Mouse (Mus musculus): Measurements from ENCODE around the gene Flvcr1. TPM values are rescaled to one million over a fixed set of nuclear protein-coding genes. Genes with fewer than 3 reads are reported as not detected.

Gene Flvcr1
- 2.6 and 3.0 TPM in 2 replicates for polyA plus RNA-seq (2015; fragmentation: Nextera tagmentation; extraction: Ambion mirVana)

GRCm38 (mm10) chr1:191026021-191026713 lies at the start of gene Flvcr1:
Gene Flvcr1, minus strand, starts transcription at chr1:191026158.
- under 1% methylated on average over 49 of the region's 50 CpGs for WGBS (ENCODE audit: insufficient replicate concordance)
- Histone ChIP-seq H3K9ac (replicated peaks) (peak within 1 kb of the TSS; percentile 84), H3K4me2 (ENCODE audit: low read depth, low read length) (peak within 1 kb of the TSS; percentile 100), H3K9me3 (ENCODE audit: low read length) (no peaks in the 10 kb centered on the region), H3K4me3 (ENCODE audit: low read depth, low read length) (peak within 1 kb of the TSS; percentile 76), H3K4me1 (ENCODE audit: insufficient read depth) (peaks cover 14% of the 10 kb centered on the region), H3K27me3 (ENCODE audit: insufficient read depth, low read length) (no peaks in the 10 kb centered on the region), H3K36me3 (replicated peaks; ENCODE audit: insufficient read depth, low read length) (0 out of 2 replicates have a peak, but pooled peaks cover 2% of the 10 kb centered on the region), H3K27ac (ENCODE audit: low read depth) (peak within 1 kb of the TSS; percentile 77)
- TF ChIP-seq EP300 (IDR thresholded peaks at IDR 0.05; ENCODE audit: low read depth), result no peak
- peak; percentile 44 for TF ChIP-seq CTCF (IDR thresholded peaks at IDR 0.05; ENCODE audit: low read depth)
- ATAC-seq, result peak; percentile 99
- peak; percentile 98 for DNase-seq

DNA sequence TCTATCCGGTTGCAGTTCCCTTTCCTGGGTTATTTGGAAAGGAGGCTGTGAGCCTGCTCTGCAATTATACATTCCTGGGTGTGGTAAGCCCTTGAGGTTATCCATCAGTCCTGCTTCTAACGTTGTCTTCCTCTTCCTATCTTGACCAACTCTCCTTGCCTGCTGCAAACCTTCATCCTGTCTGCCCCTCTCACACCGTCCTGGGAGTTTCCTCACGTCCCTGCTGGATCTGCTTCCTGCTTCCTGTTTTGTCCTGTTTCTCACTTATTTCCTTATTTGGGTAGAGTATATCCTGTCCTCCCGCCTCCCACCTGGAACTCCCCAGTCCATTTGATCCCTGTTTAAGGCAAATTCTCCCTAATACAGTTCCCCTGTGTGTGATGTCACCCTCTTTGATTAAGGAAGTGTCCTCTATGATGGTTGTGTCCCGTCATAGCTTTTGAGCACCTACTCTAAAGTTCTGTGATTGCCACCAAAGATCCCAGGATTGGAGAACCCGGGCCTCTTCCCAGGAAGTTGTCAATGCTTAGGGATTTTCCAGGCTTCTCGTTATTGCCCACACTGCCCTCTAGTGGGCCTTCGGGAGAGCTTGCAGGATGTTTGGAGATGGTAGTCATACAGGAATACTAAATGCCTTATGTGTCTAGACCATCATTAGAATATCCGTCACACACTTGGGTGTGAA lies 49.4 kb upstream of the Flvcr1 start:
- DNase-seq, result peak; percentile 41
- Histone ChIP-seq H3K9me3 (ENCODE audit: low read length) (no peaks in the 10 kb centered on the region), H3K4me1 (ENCODE audit: insufficient read depth) (peaks cover 13% of the 10 kb centered on the region), H3K27me3 (ENCODE audit: insufficient read depth, low read length) (no peaks in the 10 kb centered on the region), H3K4me3 (ENCODE audit: low read depth, low read length) (no peak overlapping the region), H3K36me3 (replicated peaks; ENCODE audit: insufficient read depth, low read length) (peaks cover 49% of the 10 kb centered on the region), H3K27ac (ENCODE audit: low read depth) (peak overlapping the region; percentile 59), H3K4me2 (ENCODE audit: low read depth, low read length) (0 out of 2 replicates have a peak overlapping the region, but pooled peaks have one; percentile 22), H3K9ac (replicated peaks) (no peak overlapping the region)
- peak; percentile 78 for TF ChIP-seq CTCF (IDR thresholded peaks at IDR 0.05; ENCODE audit: low read depth)
- no peak for TF ChIP-seq EP300 (IDR thresholded peaks at IDR 0.05; ENCODE audit: low read depth)
- peak; percentile 33 for ATAC-seq
- 55% methylated on average over 10 of the region's 10 CpGs for WGBS (ENCODE audit: insufficient replicate concordance)

GRCm38 (mm10) chr1:191073486-191073885 lies 47.5 kb upstream of the Flvcr1 start:
- Histone ChIP-seq H3K9ac (replicated peaks) (no peak overlapping the region), H3K9me3 (ENCODE audit: low read length) (no peaks in the 10 kb centered on the region), H3K36me3 (replicated peaks; ENCODE audit: insufficient read depth, low read length) (peaks cover 56% of the 10 kb centered on the region), H3K27ac (ENCODE audit: low read depth) (peak overlapping the region; percentile 74), H3K4me3 (ENCODE audit: low read depth, low read length) (no peak overlapping the region), H3K4me1 (ENCODE audit: insufficient read depth) (peaks cover 13% of the 10 kb centered on the region), H3K27me3 (ENCODE audit: insufficient read depth, low read length) (no peaks in the 10 kb centered on the region), H3K4me2 (ENCODE audit: low read depth, low read length) (no peak overlapping the region)
- DNase-seq, result no peak
- TF ChIP-seq CTCF (IDR thresholded peaks at IDR 0.05; ENCODE audit: low read depth), result no peak
- no peak for TF ChIP-seq EP300 (IDR thresholded peaks at IDR 0.05; ENCODE audit: low read depth)
- no peak; the same call in 1 of the 2 replicates for ATAC-seq
- WGBS (ENCODE audit: insufficient replicate concordance), result 68% methylated on average over 4 of the region's 4 CpGs

DNA sequence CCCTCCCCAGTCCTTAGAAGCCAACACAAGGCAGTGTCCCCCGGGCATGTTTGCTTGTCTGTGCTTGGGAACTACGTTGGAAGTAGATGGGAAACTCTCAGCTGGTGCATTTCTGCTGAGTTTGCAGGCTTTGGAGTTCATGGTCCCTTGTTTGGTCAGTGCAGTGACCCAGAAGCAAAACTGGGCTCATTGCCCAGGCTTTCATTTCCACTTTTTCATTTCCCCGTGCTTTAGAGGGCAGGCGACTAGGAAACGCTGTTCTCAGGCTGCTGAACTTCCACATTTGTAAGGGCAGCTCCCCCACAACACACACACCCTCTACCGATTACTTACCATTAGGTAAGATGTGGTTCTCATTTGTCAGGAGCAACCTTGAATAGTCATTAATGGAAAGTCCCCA lies 47.0 kb upstream of the Flvcr1 start:
- no peak for TF ChIP-seq EP300 (IDR thresholded peaks at IDR 0.05; ENCODE audit: low read depth)
- TF ChIP-seq CTCF (IDR thresholded peaks at IDR 0.05; ENCODE audit: low read depth), result 0 out of 2 replicates have a peak, but pooled peaks have one; percentile 1
- Histone ChIP-seq H3K27me3 (ENCODE audit: insufficient read depth, low read length) (no peaks in the 10 kb centered on the region), H3K9me3 (ENCODE audit: low read length) (no peaks in the 10 kb centered on the region), H3K27ac (ENCODE audit: low read depth) (peak overlapping the region; percentile 74), H3K4me2 (ENCODE audit: low read depth, low read length) (no peak overlapping the region), H3K4me1 (ENCODE audit: insufficient read depth) (peaks cover 13% of the 10 kb centered on the region), H3K9ac (replicated peaks) (no peak overlapping the region), H3K36me3 (replicated peaks; ENCODE audit: insufficient read depth, low read length) (peaks cover 58% of the 10 kb centered on the region), H3K4me3 (ENCODE audit: low read depth, low read length) (no peak overlapping the region)
- ATAC-seq, result peak; percentile 67
- peak; percentile 68 for DNase-seq
- 40% methylated on average over 6 of the region's 6 CpGs for WGBS (ENCODE audit: insufficient replicate concordance)

GRCm38 (mm10) chr1:191072329-191072913 lies 46.5 kb upstream of the Flvcr1 start:
- TF ChIP-seq CTCF (IDR thresholded peaks at IDR 0.05; ENCODE audit: low read depth) (no peak), EP300 (IDR thresholded peaks at IDR 0.05; ENCODE audit: low read depth) (no peak)
- Histone ChIP-seq H3K4me2 (ENCODE audit: low read depth, low read length) (no peak overlapping the region), H3K9ac (replicated peaks) (no peak overlapping the region), H3K27ac (ENCODE audit: low read depth) (peak overlapping the region; percentile 74), H3K4me1 (ENCODE audit: insufficient read depth) (peaks cover 13% of the 10 kb centered on the region), H3K4me3 (ENCODE audit: low read depth, low read length) (no peak overlapping the region), H3K36me3 (replicated peaks; ENCODE audit: insufficient read depth, low read length) (peaks cover 60% of the 10 kb centered on the region), H3K9me3 (ENCODE audit: low read length) (no peaks in the 10 kb centered on the region), H3K27me3 (ENCODE audit: insufficient read depth, low read length) (no peaks in the 10 kb centered on the region)
- no peak for DNase-seq
- 83% methylated on average over 16 of the region's 16 CpGs for WGBS (ENCODE audit: insufficient replicate concordance)
- peak; percentile 14; the same call in 1 of the 2 replicates for ATAC-seq

DNA sequence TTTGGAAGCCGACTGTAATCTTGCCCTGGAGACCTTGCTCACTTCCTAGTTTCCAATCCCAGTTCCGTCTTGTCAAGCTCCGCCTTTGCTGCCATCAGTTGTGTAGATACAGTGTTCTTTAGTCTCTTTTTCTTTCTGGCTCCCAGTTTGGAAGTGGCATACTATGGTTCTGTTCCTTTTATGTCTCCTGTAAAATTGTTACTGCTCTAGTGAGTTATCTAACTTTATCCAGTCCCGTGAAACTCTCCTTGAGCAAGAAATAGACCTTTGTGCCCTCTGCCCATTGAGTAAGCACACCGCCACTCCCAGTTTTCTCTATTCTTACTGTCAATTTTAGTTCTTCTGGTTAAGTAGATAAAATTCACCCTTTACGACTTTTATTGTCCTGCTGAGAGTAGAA lies 45.7 kb upstream of the Flvcr1 start:
- H3K4me2 ChIP-seq (ENCODE audit: low read depth, low read length), result no peak overlapping the region
- DNase-seq (no peak), ATAC-seq (no peak)

More for the DNA sequence above, 45.7 kb upstream of the Flvcr1 start:
- Histone ChIP-seq H3K36me3 (replicated peaks; ENCODE audit: insufficient read depth, low read length) (peaks cover 53% of the 10 kb centered on the region), H3K27me3 (ENCODE audit: insufficient read depth, low read length) (no peaks in the 10 kb centered on the region), H3K9me3 (ENCODE audit: low read length) (no peaks in the 10 kb centered on the region), H3K4me3 (ENCODE audit: low read depth, low read length) (no peak overlapping the region), H3K27ac (ENCODE audit: low read depth) (peak overlapping the region; percentile 74), H3K4me1 (ENCODE audit: insufficient read depth) (peaks cover 13% of the 10 kb centered on the region), H3K9ac (replicated peaks) (no peak overlapping the region)
- TF ChIP-seq CTCF (IDR thresholded peaks at IDR 0.05; ENCODE audit: low read depth) (no peak), EP300 (IDR thresholded peaks at IDR 0.05; ENCODE audit: low read depth) (no peak)
- WGBS (ENCODE audit: insufficient replicate concordance), result 70% methylated on average over 6 of the region's 6 CpGs

Data from liver, postnatal 0 days (tissue).